Mouse (Mus musculus): ENCODE measurements around the gene Ndufb7. TPM values are rescaled to one million over a fixed set of nuclear protein-coding genes. Genes with fewer than 3 reads are reported as not detected.
"Not testable (repeated sequence)": the region's sequence is repeated elsewhere in the genome, so short reads cannot be mapped to it uniquely, and the experiment has no call there.

The Ndufb7 gene
- polyA plus RNA-seq (2012; rRNA removed) = 531 and 683 TPM in 2 replicates

DNA sequence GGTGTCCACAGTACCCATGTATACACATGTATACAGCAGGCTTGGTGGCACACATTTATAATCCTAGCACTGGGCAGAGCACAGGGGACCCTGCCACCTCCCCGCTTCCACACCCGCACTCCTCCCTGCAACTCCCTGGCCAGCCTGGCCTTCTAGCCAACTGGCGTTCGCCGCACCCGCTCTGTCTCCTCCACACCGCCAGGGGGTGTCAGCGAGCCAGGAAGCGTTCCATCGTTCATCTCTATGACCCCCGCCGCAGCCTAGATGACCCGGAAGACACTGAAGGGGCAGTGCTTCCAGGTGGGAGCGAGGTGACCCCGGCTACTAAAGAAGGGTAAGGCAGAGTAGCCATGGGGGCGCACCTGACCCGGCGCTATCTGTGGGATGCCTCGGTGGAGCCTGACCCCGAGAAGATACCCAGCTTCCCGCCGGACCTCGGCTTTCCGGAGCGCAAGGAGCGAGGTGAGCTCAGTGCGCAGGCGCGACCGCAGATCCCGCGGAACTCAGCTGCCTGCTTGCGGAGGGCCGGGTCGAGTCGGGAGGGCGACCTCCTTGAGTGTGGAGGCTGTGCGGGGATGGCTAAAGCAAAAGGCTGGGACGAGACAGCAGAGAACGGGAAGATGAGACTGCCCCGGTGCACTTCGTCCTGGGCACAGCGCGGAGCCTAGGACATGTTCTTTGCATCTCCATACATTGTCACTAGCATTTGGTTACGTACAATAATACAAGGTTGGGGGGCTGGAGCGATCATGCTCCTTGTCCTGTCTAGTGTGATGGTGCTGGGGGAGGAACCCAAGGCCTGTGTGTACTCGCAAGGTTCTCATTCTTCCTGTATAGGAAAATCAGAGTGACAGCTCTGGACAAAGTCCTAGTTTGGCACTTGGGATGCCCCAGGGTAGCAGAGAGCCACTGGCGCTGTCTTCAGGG, at the start of gene Ndufb7:
Gene Ndufb7 (plus strand): TSS at position 203 of the 927 bp plus-strand sequence.
- peak within 1 kb of the TSS; percentile 85 for H3K4me3 ChIP-seq (ENCODE audit: low read depth, low read length)
- under 1% methylated on average over 48 of the region's 48 CpGs for WGBS
- peak within 1 kb of the TSS; percentile 71 for H3K27ac ChIP-seq (ENCODE audit: insufficient read depth, low read depth, low read length)
- peak; percentile 97 for TF ChIP-seq CTCF (IDR thresholded peaks at IDR 0.05; ENCODE audit: extremely low read depth, insufficient read length, insufficient replicate concordance, low read depth, low read length)
- TF ChIP-seq POLR2A (IDR thresholded peaks at IDR 0.05; ENCODE audit: low read depth, low read length) = 0 out of 2 replicates have a peak, but pooled peaks have one; percentile 42
- H3K4me1 ChIP-seq (ENCODE audit: control insufficient read depth, insufficient read depth, insufficient read length, low read length) = peaks cover 4% of the 10 kb centered on the region
- H3K36me3 ChIP-seq (ENCODE audit: control insufficient read depth, insufficient read depth, low read length) = peaks cover 11% of the 10 kb centered on the region
- H3K27me3 ChIP-seq (ENCODE audit: control insufficient read depth, insufficient read depth, low read length) = no peaks in the 10 kb centered on the region

- H3K27me3 ChIP-seq (ENCODE audit: control insufficient read depth, insufficient read depth, low read length) = no peaks in the 10 kb centered on the region
- 48% methylated on average over 3 of the region's 3 CpGs for WGBS
- no peaks in the 10 kb centered on the region for H3K36me3 ChIP-seq (ENCODE audit: control insufficient read depth, insufficient read depth, low read length)
- H3K4me3 ChIP-seq (ENCODE audit: low read depth, low read length) = no peak overlapping the region
- H3K27ac ChIP-seq (ENCODE audit: insufficient read depth, low read depth, low read length) = no peak overlapping the region
- H3K4me1 ChIP-seq (ENCODE audit: control insufficient read depth, insufficient read depth, insufficient read length, low read length) = no peaks in the 10 kb centered on the region
- TF ChIP-seq POLR2A (IDR thresholded peaks at IDR 0.05; ENCODE audit: low read depth, low read length) (no peak), CTCF (IDR thresholded peaks at IDR 0.05; ENCODE audit: extremely low read depth, insufficient read length, insufficient replicate concordance, low read depth, low read length) (no peak)
These were observed 46.0 kb upstream of the Ndufb7 start for GRCm38 (mm10) chr8:83520432-83520831.

DNA sequence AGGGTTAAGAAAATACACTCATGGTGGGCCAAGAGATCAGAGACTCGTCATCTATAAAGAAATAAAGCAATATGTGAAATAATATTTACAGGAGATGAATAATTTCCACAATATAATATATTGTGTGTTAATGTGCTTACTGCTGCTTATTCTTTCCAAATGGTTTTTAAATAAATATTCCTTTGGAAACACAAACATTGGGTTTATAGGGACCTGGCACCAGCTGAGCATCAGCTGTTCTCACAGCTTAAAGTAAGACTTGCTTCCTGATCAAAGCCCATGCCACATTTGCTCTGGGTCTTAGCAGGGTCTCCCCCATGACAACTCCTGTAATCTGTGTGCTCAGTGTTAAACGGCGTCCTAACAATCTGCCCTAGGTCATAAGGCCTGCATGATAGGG, 45.6 kb upstream of the Ndufb7 start:
- H3K4me3 ChIP-seq (ENCODE audit: low read depth, low read length); H3K4me1 ChIP-seq (ENCODE audit: control insufficient read depth, insufficient read depth, insufficient read length, low read length); H3K27ac ChIP-seq (ENCODE audit: insufficient read depth, low read depth, low read length); H3K36me3 ChIP-seq (ENCODE audit: control insufficient read depth, insufficient read depth, low read length); H3K27me3 ChIP-seq (ENCODE audit: control insufficient read depth, insufficient read depth, low read length): not testable (repeated sequence)
- WGBS = 46% methylated on average over 3 of the region's 3 CpGs

DNA sequence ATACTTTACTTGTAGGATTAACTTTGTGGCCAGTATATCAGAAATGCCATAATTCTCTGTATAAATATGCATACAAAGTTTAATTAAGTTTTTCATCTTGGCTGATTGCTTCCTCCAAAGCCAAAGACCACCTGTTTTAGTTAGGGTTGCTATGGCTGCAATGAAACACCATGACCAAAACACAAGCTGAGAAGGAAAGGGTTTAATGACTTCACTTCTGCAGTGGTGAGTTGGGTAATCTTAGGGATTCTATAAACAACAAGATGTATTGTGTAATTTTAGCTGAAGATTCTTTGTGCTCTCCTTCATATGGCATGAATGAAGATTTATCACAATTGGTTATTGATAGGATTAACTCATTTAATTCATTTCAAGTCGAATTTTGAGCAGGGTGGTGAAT, 45.2 kb upstream of the Ndufb7 start:
- Histone ChIP-seq H3K4me3 (ENCODE audit: low read depth, low read length) (no peak overlapping the region), H3K27me3 (ENCODE audit: control insufficient read depth, insufficient read depth, low read length) (no peaks in the 10 kb centered on the region), H3K27ac (ENCODE audit: insufficient read depth, low read depth, low read length) (no peak overlapping the region), H3K36me3 (ENCODE audit: control insufficient read depth, insufficient read depth, low read length) (no peaks in the 10 kb centered on the region), H3K4me1 (ENCODE audit: control insufficient read depth, insufficient read depth, insufficient read length, low read length) (no peaks in the 10 kb centered on the region)
- WGBS = 35% methylated on average over 1 of the region's 1 CpGs
- no peak for TF ChIP-seq POLR2A (IDR thresholded peaks at IDR 0.05; ENCODE audit: low read depth, low read length)
- TF ChIP-seq CTCF (IDR thresholded peaks at IDR 0.05; ENCODE audit: extremely low read depth, insufficient read length, insufficient replicate concordance, low read depth, low read length) = no peak

DNA sequence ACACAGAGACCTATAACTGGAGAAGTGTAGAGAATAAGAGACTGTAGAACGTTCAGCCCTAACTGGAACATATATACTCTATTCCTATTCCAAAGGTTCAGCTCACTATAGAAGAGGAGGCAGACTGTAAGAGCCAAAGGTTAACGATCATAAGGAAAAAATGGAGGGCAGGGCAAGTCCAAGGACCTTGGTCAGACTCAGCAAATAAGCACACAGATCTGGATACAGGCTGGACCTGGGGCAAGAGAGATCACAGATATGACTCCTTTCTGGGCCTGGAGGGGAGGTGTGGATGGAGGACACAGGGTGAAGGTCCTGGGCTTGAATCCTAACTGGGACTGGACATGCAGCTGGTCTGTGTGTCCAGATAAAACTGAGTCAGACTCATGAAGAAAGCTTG, 31.7 kb upstream of the Ndufb7 start:
- Histone ChIP-seq H3K4me3 (ENCODE audit: low read depth, low read length) (no peak overlapping the region), H3K4me1 (ENCODE audit: control insufficient read depth, insufficient read depth, insufficient read length, low read length) (peaks cover 4% of the 10 kb centered on the region; the same call in 1 of the 2 replicates), H3K27me3 (ENCODE audit: control insufficient read depth, insufficient read depth, low read length) (no peaks in the 10 kb centered on the region), H3K27ac (ENCODE audit: insufficient read depth, low read depth, low read length) (peak overlapping the region; percentile 61; the same call in 1 of the 2 replicates), H3K36me3 (ENCODE audit: control insufficient read depth, insufficient read depth, low read length) (no peaks in the 10 kb centered on the region)
- no peak for TF ChIP-seq POLR2A (IDR thresholded peaks at IDR 0.05; ENCODE audit: low read depth, low read length)
- TF ChIP-seq CTCF (IDR thresholded peaks at IDR 0.05; ENCODE audit: extremely low read depth, insufficient read length, insufficient replicate concordance, low read depth, low read length) = no peak
- WGBS = 39% methylated on average over 2 of the region's 2 CpGs

DNA sequence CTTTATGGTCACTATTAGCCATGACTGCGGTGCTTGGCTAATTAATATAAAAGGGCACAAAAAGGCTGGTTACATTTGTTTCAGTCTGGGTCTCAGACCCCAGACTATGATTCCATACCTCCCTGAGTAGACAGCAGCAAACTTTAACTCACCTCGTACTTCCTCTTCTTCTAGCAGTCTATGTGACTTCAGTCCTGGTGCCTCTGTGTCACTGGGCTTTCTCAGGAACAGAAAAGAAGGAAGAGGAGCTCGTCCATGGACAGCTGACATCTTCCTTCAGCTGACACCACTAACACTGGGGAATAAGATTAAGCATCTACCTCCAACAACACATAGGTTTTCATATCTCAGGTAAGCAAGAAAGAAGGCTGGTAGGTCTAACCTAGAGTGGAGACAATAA, 30.7 kb upstream of the Ndufb7 start, which contains the start of gene Olfr370:
Gene Olfr370 (plus strand): TSS at position 45 of the 400 bp plus-strand sequence.
- Histone ChIP-seq H3K4me3 (ENCODE audit: low read depth, low read length) (no peak within 1 kb of the TSS), H3K36me3 (ENCODE audit: control insufficient read depth, insufficient read depth, low read length) (no peaks in the 10 kb centered on the region), H3K4me1 (ENCODE audit: control insufficient read depth, insufficient read depth, insufficient read length, low read length) (peaks cover 4% of the 10 kb centered on the region; the same call in 1 of the 2 replicates), H3K27ac (ENCODE audit: insufficient read depth, low read depth, low read length) (peak within 1 kb of the TSS; percentile 61; the same call in 1 of the 2 replicates), H3K27me3 (ENCODE audit: control insufficient read depth, insufficient read depth, low read length) (no peaks in the 10 kb centered on the region)
- no peak for TF ChIP-seq CTCF (IDR thresholded peaks at IDR 0.05; ENCODE audit: extremely low read depth, insufficient read length, insufficient replicate concordance, low read depth, low read length)
- WGBS = 71% methylated on average over 3 of the region's 3 CpGs

DNA sequence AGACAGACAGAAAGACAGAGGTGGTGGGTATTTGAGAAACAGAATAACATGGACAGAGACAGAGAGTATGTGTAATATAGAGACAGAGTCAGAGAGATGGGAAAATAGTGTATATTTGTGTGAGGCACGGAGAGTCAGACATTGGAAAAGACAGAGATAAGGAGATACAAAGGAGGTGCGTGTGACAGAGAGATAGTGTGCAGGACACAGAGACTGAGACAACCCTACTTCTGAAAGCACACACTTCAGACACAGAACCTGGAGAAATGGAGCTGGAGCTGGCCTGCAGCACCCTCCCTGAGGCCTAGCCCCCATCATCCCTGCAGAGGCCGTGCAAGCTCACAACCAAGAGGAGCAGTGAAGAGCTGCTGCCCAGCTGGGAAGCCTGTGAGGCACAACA, 3.8 kb upstream of the Ndufb7 start:
- TF ChIP-seq POLR2A (IDR thresholded peaks at IDR 0.05; ENCODE audit: low read depth, low read length) (no peak), CTCF (IDR thresholded peaks at IDR 0.05; ENCODE audit: extremely low read depth, insufficient read length, insufficient replicate concordance, low read depth, low read length) (no peak)
- Histone ChIP-seq H3K27ac (ENCODE audit: insufficient read depth, low read depth, low read length) (no peak overlapping the region), H3K4me1 (ENCODE audit: control insufficient read depth, insufficient read depth, insufficient read length, low read length) (peaks cover 4% of the 10 kb centered on the region)

More for the DNA sequence above, 3.8 kb upstream of the Ndufb7 start:
- 69% methylated on average over 3 of the region's 3 CpGs for WGBS
- Histone ChIP-seq H3K36me3 (ENCODE audit: control insufficient read depth, insufficient read depth, low read length) (no peaks in the 10 kb centered on the region), H3K27me3 (ENCODE audit: control insufficient read depth, insufficient read depth, low read length) (0 out of 2 replicates have a peak, but pooled peaks cover 3% of the 10 kb centered on the region), H3K4me3 (ENCODE audit: low read depth, low read length) (no peak overlapping the region)
